Mouse (Mus musculus) inflammation-experienced regulatory T-cells, adult 6 months (primary cell): ENCODE data around the gene Igsf9b. TPM values are rescaled to one million over a fixed set of nuclear protein-coding genes. Genes with fewer than 3 reads are reported as not detected.

Experiments
- ATAC-seq: one replicate; pipeline ENCODE4 v1.8.0; 2017
- polyA plus RNA-seq, 3 experiments: library from polyadenylated mRNA; unstranded; fragments of 100-300 nt; shearing (Covaris generic); gene quantifications; one replicate each; pipeline ENCODE4 v1.2.1; 2017

The Igsf9b gene
- polyA plus RNA-seq, 3 experiments from 2014 or later, result 1.1 to 3.9 (median 2.6) TPM

DNA sequence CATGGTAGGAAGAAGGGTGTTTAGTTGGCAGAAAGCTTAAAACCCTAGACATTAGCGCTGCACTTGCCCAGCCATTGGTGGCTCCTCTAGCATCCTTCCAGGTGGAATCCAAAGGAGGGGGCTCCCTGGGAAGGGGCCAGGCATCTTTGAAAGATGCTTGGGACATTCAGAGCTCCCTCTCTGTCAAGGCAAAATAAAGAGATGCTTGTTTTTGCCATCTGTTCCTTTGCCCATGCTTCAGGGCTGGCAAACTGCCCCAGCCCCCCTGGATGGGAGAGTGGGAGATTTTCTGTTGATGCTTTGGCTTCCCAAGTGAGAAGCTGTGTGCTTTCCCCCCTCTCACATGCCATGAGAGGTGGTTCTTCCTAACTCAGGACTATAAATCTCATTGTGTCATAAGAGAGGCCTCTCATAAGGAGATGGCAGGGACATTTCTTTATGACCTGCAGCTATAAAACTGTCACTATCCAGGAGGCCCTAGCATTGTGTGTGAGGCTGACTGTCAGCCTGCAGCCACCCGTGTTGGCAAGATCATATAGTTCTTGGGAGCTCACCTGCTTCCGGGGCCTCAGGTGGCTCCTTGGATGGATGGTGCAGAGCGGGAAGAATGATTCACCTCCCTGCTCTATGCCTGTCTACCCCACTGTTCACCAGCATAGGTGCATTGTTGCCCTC lies 38.1 kb downstream of the Igsf9b start:
- no peak for ATAC-seq

DNA sequence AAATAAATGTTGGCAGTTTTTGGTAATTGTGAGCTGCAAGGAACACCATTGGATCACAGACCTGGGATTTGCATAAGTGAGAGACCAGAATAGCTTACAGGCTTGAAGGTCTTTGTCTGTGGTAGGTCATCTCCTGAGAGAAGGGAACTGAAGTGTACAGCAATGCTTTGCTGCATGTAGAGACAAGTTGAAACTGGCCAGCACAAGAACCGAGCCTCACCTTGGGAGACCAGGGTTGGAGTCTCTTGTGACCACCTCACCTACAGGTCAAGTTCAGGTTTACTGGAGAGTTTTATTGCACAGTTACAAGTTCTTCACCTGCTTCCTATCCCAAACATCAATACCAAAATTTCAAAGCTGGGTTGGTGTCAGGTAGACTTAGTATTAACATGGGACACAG lies 40.2 kb downstream of the Igsf9b start:
- no peak for ATAC-seq

DNA sequence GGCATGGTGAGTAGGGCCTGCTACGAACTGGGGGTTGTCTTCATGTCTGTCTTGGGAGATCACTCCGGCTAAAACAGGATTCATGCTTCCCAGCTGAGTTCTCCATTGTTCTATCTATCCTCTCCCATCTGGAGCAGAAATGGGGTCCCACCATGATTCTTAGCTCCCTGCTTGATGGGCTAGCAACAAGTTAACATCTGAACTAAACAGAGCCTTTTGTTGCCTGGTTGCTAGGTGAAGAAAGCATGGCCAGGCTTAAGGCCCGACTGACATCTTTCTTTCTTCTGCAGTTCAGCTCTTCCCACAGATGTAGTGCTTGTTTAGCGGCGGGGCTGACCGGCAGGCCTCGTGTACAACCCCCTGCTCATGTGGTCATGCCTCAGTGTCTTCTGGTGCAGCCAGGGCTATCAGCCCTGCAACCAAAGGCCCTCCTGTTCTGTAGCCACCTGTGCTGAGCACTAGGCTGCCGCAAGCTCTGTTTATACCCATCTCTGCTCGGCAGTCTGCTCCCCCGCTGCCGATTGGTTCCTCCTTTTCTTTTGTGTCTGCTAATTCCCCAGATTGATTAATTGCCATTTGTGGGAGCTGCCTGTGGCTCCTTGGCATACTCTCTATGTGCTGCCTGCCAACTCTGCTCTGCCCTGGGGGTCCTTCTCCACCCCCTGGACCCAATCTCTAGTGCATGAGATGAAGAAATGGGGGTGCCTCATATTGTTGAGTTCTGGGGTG lies 47.7 kb downstream of the Igsf9b start:
- no peak for ATAC-seq

DNA sequence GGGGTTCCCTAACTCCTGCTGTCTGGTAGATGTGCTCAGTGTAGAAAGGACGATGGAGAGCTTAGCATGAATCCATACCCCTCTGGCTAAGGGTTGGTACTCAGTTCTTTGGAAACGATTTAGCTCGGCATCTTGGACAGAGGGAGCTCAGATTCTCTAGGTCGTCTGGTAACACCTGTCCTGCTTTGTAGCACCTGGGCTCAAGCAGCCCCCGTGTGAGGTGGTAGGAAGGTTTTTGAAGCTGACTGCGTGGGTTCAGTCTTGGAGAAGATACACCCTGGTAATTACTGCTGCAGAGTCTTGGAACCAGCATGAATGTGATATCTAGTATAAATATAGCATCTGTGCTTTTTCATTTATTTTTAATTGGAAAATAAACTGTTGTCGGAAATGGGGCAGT lies 54.1 kb downstream of the Igsf9b start:
- ATAC-seq, result no peak

DNA sequence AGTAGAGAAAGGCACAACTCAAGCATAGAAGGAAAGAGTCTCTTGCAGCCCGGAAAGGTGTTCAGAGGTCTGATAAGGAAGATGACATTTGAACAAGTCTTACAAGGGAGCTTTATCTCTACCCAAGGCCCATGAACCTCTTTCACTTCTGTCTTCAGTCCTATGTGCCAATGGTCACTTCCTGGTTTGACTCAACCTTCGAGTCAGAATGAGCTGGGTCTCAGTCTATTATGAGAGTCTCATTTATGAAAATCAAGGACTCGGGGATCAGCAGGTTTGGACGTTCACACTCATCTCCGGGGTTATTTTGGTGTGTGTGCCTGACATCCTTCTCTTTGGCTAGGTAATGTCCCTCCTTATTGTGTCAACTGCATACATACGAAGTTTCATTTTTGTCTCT lies 58.9 kb downstream of the Igsf9b start:
- ATAC-seq, result no peak

DNA sequence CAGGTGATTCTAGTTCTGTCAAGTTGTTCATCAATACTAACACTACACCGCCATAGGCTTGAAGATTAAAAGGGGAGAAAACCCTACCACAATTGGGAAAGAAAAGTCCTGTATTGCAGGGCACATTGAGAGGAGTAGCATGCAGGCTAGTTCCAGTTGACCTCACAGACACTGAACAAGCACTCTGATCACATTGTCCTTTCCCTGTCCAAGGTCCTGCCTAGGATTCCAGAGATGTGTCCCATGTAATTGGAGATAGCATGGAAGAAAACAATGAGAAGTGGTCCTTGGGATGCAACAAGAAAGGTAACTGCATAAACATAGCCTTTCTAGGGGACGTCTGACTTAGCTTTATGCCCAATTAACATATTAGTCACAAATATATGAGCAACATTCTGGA lies 68.2 kb downstream of the Igsf9b start:
- ATAC-seq, result no peak

DNA sequence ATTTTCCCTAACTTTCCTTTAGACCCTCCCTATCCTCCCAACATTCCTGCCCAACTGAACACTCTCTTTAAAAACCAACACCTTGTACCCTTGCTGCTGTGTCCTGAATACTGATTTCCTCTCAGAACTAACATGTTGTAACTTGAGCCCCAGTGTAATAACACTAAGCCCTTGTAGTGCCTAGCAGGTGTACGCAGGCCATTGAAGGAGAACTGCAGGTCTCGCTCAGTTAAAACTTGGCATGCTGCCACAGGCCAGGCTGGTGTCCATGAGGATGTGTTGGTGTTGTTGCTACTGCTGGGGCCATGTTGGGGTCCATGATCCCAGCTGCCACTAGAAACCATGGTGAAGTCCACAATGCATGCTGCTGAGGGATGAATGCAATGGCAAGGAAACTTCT lies 70.1 kb downstream of the Igsf9b start:
- no peak for ATAC-seq

DNA sequence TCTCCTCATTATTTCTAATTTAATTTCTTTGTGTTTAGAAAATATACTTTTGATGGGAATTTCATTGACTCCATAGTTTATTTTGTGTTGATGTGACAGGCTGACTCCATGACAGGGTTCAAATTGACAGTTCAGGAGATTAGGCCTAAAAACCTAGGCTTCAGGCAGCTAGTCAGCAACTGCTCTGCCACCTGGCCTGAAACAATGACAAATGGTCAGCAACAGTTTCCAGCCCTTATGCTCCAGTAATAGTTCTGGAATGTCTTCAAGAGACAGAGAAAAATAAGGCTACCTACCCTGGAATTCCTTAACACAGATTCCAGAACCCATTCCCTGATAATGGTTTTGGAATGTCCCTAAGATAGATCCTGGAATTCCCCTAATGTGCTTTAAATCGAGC lies 76.7 kb downstream of the Igsf9b start:
- ATAC-seq, result no peak

DNA sequence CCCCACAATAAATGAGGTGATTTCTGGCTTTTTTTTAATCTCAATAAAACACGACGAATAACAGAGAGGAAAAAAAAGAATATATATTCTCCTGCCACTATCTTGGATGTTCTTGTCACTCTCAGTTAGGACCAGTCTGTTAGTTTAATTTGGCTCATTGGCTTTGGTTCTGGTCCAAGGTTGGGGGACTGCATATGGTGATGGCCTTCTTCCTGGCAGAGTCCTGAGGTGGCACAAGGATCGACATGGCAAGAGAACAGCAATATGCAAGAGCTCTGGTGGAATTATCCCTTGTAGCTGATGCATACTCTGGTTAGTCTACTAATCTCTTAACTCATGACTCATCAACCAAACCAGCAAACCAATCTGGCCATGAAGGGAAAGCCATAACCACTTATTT lies 87.9 kb downstream of the Igsf9b start:
- ATAC-seq, result no peak

DNA sequence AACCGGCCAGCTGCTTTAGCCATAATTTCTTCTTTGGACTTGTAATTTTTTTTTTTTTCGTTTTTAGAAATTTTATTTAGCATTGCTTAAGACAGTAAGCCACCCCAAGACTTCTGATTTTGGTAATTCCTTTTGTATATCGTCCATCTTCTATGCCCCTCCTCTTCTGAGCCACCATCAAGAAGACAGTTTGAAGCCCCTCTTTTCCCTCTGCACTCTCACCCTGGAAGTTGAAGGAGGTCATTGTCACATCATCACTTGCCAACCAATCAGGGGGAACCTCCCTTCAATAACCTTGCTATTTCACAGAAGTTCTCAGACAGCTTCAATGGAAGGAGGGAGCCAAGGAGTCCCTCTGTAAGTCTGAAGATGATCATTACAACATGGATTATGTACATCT lies 97.5 kb downstream of the Igsf9b start, which contains the start of gene Spata19:
TSS of gene Spata19 (plus strand) at position 301 of the 400 bp plus-strand sequence.
- ATAC-seq, result no peak

DNA sequence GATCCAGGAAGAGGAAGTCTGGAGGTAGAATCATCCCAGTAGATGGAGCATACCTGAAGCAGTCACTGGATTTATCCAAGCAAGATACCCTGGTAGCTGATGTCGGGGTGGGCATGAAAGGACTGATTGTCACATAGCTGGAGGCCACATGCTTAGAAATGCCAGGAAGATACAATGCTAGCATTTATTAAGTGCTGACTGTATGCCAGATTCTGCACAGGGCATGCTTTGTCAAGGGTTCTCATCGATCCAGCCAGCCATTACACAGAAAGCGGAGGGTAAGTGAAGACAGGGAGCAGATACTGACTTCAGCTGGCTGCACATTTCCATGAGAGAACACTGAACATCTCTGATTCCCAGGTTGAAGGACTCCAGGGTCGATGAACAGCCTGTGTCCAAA lies 102.2 kb downstream of the Igsf9b start:
- no peak for ATAC-seq

Other genes with a start within 250 kb of the Igsf9b start
- under 1 TPM in 2 of 3 experiments, not detected in 1; 0.74 to 0.95 TPM for gene Jam3, start 143.8 kb upstream of the Igsf9b start, polyA plus RNA-seq
- gene Spata19, start 97.6 kb downstream of the Igsf9b start, polyA plus RNA-seq, result not detected